Mouse (Mus musculus) heart, adult 18-20 months (tissue): ENCODE measurements at regions not wholly inside any gene's neighbourhood (a gene's known extent, or its start where the extent isn't known, plus 50 kb on each side); places are given as distances from the start of the nearest gene placed in this dataset.
A peak's percentile ranks its signal among the peaks of the same experiment; 100 is the strongest.

Experiments used
- DNase-seq, 2 experiments: peaks; one replicate each; pipeline ENCODE4 v3.0.0; 2021 to 2022; ENCODE audit warnings: mixed read lengths in 1 of 2

GRCm38 (mm10) chr19:14343890-14344289 is 254.0 kb downstream of the Tle4 start:
- DNase-seq, result no peak

GRCm38 (mm10) chr19:14344467-14344866 is 253.4 kb downstream of the Tle4 start:
- DNase-seq, result no peak

GRCm38 (mm10) chr19:14347026-14347425 is 250.8 kb downstream of the Tle4 start:
- DNase-seq, result no peak

DNA sequence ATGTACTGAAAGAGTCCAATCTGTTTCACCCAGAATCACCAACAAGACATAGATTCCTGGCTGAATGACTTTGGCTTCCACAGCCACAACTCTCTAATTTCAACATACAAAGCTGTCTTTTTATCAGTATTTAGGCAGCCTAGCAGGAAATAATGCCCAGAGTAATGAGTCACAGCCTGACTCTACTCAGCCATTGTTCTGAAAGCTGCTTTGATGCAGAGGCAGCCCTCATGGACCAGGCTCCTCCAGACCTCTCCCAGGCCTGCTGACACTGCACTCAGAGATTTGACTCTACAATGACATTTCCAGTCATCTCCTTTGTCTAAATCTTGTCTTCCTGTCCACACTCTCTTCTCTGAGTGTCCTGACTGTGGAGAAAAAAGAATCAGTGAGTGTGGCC is 250.4 kb downstream of the Tle4 start:
- DNase-seq, result no peak

DNA sequence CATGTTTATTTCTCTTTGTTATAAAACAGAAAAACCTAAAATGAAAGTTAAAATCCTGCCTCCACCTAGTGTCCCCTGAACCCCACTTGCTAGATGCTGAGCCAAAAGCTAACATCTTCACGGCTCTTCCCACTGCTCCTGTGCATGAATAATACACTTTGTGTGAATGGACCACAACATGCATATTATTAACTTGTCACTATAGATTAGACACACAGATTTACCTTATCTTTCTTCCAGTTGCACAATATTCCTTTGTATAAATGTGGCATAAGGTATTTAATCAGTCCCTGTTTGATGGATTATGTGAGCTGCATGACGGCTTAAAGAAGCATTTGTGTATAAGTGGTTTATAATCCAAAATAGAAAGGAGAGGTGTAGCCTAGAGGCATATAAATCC is 248.1 kb downstream of the Tle4 start:
- no peak for DNase-seq

DNA sequence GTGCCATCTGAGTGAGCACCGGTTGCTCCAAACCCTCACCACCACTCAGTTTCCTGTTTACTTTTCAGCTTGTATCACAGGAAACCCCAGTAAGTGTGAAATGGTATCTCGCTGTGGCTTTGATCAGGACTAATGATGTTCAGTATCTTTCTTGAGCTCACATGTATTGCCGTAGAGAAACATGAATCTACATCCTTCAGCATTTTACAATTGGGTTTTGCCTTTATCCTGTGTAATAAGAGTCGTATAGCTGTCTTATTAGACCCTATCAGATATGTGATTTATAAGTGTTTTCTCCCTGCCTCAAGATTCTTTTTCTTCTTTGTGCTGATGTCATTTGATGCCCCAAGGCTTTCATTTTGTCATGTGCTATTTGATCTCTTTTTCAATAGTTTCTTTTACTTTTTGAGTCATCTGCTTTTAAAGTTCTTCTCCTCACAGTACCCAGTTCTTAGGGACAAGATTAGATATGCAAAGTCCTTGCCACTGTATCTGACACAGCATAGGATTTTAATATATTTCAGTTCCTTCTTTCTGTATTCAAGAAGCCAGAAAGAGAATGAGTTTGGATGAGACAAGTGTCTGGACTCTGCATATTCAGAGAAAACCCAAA is 246.0 kb downstream of the Tle4 start:
- peak in 1 of 2 experiments; percentile 8 for DNase-seq

- no peak for DNase-seq
These were observed 245.3 kb downstream of the Tle4 start for GRCm38 (mm10) chr19:14352551-14352950.

DNA sequence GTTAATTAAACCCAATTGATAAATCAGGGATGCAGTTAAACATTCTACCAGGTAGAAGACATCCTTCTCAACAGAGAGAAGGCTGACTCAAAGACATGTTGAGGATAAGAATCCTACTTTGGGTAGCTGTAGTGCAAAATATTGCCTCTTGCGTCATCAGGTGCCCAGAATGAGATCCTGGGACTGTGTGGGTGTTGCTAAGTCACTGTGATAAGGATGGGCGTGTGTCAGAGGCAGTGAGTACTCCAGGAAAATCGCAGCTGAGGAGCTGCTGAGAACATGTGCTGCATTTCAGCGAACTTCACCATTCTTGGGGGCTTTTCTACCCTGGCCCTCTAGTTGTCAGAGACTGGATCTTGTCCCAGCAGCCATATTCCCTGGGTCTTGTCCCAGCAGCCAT is 244.7 kb downstream of the Tle4 start:
- DNase-seq, result no peak

- DNase-seq, result no peak
These were observed 242.7 kb downstream of the Tle4 start for GRCm38 (mm10) chr19:14355128-14355527.

GRCm38 (mm10) chr19:14355946-14356345 is 241.9 kb downstream of the Tle4 start:
- DNase-seq, result no peak

- no peak for DNase-seq
These were observed 237.2 kb downstream of the Tle4 start for GRCm38 (mm10) chr19:14360611-14361010.

GRCm38 (mm10) chr19:14369098-14369604 is 228.7 kb downstream of the Tle4 start:
- no peak for DNase-seq

DNA sequence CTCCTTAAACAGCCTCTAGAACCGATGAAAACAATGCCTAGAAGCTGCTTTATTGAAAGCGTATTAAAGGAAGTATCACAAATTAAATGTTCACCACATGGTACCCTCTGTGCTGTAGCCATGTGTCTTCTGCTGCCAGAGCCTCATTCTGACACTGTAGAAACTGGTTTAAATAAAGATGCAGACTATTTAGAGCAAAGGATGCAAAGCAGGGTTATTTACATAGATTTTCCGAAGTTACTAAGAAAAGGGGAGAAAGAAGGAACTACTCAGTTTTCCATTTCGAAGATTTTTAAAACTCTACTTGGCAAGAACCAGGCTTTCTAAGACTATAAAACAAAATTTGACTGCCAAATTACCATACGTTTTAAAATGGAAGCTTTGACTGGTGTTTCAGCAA is 226.5 kb downstream of the Tle4 start:
- DNase-seq, result no peak

DNA sequence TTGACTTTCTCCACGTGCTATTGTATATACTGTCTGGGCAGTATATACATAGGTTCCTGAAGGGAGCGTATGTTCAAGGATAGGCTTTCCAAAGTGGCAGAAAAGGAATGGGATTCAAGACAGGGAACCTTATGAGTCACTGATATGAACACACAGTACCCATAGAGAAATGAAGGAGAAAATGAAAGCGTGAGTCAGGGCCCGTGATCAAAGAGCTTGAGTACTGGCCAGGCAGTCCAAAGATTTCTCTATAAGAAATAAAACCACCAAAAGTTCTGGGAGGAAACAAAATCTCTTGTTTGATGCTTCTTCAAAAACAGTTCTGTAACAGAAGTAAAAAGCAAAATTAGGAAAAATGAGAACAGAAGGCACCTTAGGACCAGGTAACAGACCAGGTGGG is 223.9 kb downstream of the Tle4 start:
- DNase-seq, result no peak

GRCm38 (mm10) chr19:14380898-14381297 is 217.0 kb downstream of the Tle4 start:
- DNase-seq, result no peak

- peak; percentile 7 to 9 for DNase-seq
These were observed 210.1 kb downstream of the Tle4 start for GRCm38 (mm10) chr19:14387796-14388195.

- no peak for DNase-seq
These were observed 209.3 kb downstream of the Tle4 start for GRCm38 (mm10) chr19:14388539-14388938.

DNA sequence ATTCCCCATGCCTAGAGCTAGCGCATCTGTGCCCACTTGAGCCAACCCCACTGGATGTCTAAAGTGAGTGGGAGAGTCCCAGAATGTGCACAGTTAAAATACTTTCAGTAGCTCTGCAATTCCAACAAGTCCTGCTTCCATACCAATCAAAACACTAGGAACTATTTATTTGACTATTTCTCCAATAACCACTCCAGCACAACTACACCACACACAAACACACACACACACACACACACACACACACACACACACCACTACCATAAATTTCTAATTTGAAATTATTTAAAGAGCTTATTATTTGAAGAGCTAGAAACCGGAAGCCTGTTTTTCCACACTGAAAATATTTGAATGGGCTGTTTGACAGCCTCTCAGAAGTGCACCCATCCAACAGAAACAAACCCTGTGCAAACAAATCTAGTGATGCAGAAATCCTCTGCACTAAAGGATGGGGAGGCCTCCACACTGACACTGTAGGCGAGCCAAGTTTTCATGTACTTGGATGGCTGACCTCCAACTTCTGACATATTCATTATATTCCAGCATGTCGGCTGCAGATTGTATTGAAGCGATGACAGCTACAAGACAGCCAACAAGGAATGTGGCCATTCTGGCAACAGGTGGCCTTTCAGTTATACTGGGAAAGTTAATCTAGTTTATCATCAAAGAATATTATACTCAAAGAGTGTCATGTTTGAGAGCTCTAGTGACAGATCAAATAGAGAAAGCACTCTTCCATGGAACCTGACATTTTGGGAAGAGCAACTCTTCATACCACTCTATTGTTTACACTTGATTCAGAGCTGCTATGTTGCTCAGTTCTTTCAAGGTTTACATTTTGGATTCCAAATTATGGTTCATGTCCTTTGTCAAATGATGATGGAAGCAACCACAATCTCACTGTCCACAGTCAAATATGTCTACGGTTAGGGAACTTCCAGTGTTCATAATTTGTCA is 207.7 kb downstream of the Tle4 start:
- DNase-seq, result peak; percentile 14

DNA sequence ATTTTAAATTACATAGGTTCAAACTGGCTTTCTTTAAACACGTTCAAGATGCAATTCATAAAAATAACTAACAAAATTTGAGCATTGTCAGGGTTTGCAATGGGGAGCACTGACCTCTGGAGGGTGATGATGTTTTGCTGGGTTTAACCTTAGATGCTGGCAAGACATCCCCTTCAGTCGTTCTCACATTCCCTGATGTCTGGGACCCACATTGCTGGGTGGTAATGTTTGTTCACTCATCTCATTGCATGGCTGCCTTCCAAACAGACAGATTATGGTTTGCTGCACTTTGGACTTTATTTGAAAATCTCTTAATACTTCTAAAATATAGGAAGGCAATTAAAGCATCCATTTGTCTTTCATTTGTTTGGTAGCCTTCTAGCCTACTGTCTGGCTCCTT is 206.9 kb downstream of the Tle4 start:
- no peak for DNase-seq
